Mouse (Mus musculus) forebrain, embryonic 12.5 days (tissue): ENCODE measurements around the gene Reln. TPM values are rescaled to one million over a fixed set of nuclear protein-coding genes. Genes with fewer than 3 reads are reported as not detected.

Experiments used
- ATAC-seq: fragments of 200-750 bp; cut with Nextera tagmentation; 2 replicates; pipeline ENCODE4 v1.8.0; 2017; ENCODE audit warnings: moderate TSS enrichment; ENCODE audit not compliant: low FRiP score
- H3K27ac ChIP-seq: fragments of 300-500 bp; sonication (generic); 2 replicates; pipeline ENCODE4 v1.5.1; 2016; ENCODE audit warnings: mild to moderate bottlenecking
- H3K27me3 ChIP-seq: fragments of 300-500 bp; sonication (generic); 2 replicates; pipeline ENCODE4 v1.6.1; 2016; ENCODE audit warnings: mild to moderate bottlenecking
- H3K36me3 ChIP-seq: fragments of 300-500 bp; sonication (generic); replicated peaks from 2 replicates; pipeline ENCODE4 v1.6.1; 2016; ENCODE audit warnings: mild to moderate bottlenecking
- H3K4me1 ChIP-seq: fragments of 300-500 bp; sonication (generic); 2 replicates; pipeline ENCODE4 v1.6.1; 2016
- H3K4me2 ChIP-seq: fragments of 300-500 bp; sonication (generic); 2 replicates; pipeline ENCODE4 v1.6.1; 2016; ENCODE audit warnings: mild to moderate bottlenecking, moderate library complexity
- H3K4me3 ChIP-seq: fragments of 300-500 bp; sonication (generic); replicated peaks from 2 replicates; pipeline ENCODE4 v1.5.1; 2016; ENCODE audit warnings: mild to moderate bottlenecking
- H3K9ac ChIP-seq: fragments of 300-500 bp; sonication (generic); 2 replicates; pipeline ENCODE4 v1.6.1; 2016; ENCODE audit warnings: mild to moderate bottlenecking
- H3K9me3 ChIP-seq: fragments of 300-500 bp; sonication (generic); 2 replicates; pipeline ENCODE4 v1.6.1; 2016
- WGBS: fragments of 180-500 bp; shearing (Covaris S2); methylation state at CpG from one replicate; pipeline ENCODE4 v1.1.7; 2016; 5-methylcytosine and 5-hydroxymethylcytosine counted together
- polyA plus RNA-seq: library from polyadenylated mRNA; unstranded; fragments of >200 nt; fragmentation: Nextera tagmentation; extraction: Ambion mirVana; gene quantifications from 2 replicates; pipeline ENCODE4 v1.2.1, GENCODE M21; 2016

The Reln gene
- polyA plus RNA-seq, 1 experiment from 2014 or later = 24.8 TPM

DNA sequence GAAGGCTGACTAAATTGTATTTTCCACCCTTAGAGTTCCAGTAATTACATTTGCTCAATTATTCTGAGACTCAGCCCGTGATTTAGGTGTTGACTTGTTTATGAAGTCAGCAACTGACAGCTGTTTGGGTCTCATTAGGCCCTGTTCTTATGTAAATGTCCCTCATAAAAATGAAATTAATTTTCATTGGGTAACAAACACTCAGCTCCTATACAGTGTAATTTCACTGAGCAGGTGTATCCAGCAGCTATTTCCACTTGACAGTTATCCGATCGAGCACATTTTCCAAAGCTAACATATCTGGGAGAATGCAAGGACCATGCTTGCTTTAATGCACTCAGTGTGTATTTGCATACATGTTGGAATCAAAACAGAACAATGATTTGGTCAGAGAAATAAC lies 330.0 kb downstream of the Reln start:
- H3K9ac ChIP-seq = no peak overlapping the region
- H3K4me1 ChIP-seq = no peaks in the 10 kb centered on the region
- H3K4me3 ChIP-seq = no peak overlapping the region
- no peaks in the 10 kb centered on the region for H3K36me3 ChIP-seq
- no peak for ATAC-seq
- H3K9me3 ChIP-seq = no peaks in the 10 kb centered on the region
- WGBS = 76% methylated on average over 3 of the region's 3 CpGs
- H3K27me3 ChIP-seq = no peaks in the 10 kb centered on the region
- H3K4me2 ChIP-seq = no peak overlapping the region
- no peak overlapping the region for H3K27ac ChIP-seq

DNA sequence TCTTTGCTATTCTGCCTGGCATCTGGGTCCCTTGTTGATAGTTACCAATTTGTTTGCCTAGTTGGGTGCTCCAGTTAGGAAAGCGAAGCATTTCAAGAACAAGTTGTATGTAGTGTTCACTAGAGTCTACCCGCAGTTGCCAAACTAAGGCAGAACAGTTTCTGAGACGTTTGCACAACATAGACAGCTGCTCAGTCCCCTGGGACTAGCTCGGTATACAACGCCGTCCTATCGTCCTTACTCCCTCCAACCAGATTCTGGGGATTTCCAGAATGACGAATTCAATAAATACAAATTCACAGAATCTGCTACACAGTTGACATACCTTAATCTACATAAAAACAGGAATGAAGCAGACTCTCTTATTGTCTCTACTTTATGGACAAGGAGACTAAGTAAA lies 335.4 kb downstream of the Reln start:
- Histone ChIP-seq H3K27me3 (no peaks in the 10 kb centered on the region), H3K4me3 (no peak overlapping the region), H3K9me3 (no peaks in the 10 kb centered on the region), H3K9ac (no peak overlapping the region), H3K36me3 (no peaks in the 10 kb centered on the region), H3K4me1 (no peaks in the 10 kb centered on the region), H3K4me2 (no peak overlapping the region), H3K27ac (no peak overlapping the region)
- 90% methylated on average over 8 of the region's 8 CpGs for WGBS
- ATAC-seq = no peak

DNA sequence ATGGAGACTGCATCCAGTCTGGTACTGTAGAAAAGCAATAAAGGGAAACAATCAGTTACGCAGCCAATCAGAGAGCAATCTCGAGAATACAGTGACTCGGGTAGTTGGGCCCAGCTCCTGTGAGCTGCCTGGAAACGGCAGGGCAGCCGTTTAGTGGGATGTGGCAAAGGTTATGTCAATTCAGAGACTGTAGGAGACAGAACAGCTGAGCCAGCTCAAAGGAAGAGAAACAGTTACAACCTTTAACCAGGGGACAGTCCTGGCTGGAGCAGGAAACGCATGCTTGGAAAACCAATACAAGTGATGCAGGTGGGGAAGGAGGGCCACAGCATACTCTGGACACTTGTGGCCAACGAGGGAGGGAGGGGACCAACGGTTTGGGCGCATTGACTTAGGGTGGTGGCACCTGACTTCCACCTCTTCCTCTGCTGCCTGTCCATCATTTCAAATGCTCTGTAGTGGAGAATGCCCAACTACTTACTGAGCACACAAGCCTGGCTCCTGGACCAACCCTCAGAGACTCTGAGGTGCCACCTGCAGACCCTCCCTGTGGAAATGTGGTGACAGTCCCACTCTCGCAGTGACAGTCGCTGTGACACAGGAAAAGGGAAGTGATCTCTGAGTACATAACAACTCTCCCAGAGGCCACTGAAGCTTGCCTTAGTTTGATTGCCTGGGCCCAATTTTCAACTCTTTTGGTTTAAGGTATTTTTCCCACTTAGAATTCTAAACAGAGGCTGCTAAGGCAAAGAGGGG lies 337.0 kb downstream of the Reln start:
- H3K27me3 ChIP-seq = no peaks in the 10 kb centered on the region
- H3K4me1 ChIP-seq = no peaks in the 10 kb centered on the region
- no peak for ATAC-seq
- no peak overlapping the region for H3K27ac ChIP-seq
- no peaks in the 10 kb centered on the region for H3K36me3 ChIP-seq
- no peak overlapping the region for H3K4me3 ChIP-seq
- WGBS = 74% methylated on average over 11 of the region's 11 CpGs
- no peaks in the 10 kb centered on the region for H3K9me3 ChIP-seq
- no peak overlapping the region for H3K9ac ChIP-seq
- H3K4me2 ChIP-seq = no peak overlapping the region

DNA sequence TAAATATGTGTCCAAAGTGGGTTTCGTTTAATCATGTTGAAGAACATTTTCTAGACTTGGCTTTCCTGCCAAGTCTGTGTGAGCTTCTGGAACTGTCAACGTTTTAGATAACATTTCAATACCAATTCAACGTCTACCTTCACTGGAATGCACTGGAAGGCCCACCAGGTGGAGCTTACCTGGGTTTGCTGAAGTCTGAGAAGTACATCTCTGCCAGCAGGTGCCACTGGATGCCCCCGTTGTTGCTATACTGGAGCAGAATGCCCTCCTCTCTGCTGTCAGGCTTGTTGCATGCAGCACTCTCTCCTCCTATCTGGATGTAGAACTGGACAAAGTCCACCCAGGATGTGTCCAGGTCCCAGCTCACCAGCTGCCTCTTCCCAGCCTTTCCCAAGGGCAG lies 340.6 kb downstream of the Reln start:
- Histone ChIP-seq H3K9me3 (no peaks in the 10 kb centered on the region), H3K4me3 (no peak overlapping the region), H3K27ac (no peak overlapping the region), H3K36me3 (no peaks in the 10 kb centered on the region), H3K4me2 (no peak overlapping the region), H3K9ac (no peak overlapping the region), H3K27me3 (no peaks in the 10 kb centered on the region), H3K4me1 (no peaks in the 10 kb centered on the region)
- 88% methylated on average over 4 of the region's 4 CpGs for WGBS
- no peak for ATAC-seq

DNA sequence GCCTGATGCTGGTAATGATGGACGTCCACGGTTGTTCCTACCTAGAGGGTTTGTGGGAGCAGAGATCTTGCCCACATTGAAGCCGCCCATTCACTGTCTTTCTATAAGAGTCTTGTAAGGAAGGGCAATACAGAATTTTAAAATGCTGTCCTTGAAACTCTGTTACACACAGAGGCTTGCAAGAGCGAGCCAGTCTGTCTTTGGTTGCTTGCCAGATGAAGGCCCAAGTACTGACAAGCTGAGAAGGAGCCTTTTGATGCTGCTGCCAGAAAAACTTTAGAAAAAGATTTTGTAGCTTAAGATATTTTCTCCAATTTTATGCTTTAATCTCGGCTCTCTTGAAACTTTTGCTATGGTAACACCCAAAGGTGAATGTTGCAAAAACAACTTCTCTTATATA lies 356.8 kb downstream of the Reln start:
- whole genome bisulfite sequencing = 89% methylated on average over 5 of the region's 5 CpGs
- no peak for ATAC-seq
- no peaks in the 10 kb centered on the region for H3K4me1 ChIP-seq
- H3K27me3 ChIP-seq = no peaks in the 10 kb centered on the region
- H3K9me3 ChIP-seq = peaks cover 9% of the 10 kb centered on the region; the same call in 1 of the 2 replicates
- no peak overlapping the region for H3K4me2 ChIP-seq
- H3K27ac ChIP-seq = no peak overlapping the region
- H3K4me3 ChIP-seq = no peak overlapping the region
- no peaks in the 10 kb centered on the region for H3K36me3 ChIP-seq
- H3K9ac ChIP-seq = no peak overlapping the region

DNA sequence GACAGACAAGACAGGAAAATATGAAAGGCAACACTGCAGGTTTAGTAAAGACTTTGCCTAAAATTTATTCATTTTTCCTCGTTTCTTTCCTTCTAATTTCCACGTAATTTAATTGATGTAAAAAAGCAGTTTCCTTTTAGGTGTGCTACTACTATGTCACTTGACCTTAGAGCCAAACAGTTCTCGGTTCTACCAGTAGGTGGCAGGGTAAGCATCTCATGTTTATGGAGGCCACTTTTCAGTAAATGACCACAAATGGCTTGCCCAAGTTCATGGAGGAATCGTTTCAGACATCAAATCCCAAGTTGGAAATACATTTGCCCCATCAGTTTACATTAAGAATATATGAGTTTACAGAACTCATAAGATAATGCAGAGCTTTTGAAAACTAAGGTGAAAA lies 358.2 kb downstream of the Reln start:
- Histone ChIP-seq H3K4me1 (no peaks in the 10 kb centered on the region), H3K27me3 (no peaks in the 10 kb centered on the region), H3K36me3 (no peaks in the 10 kb centered on the region), H3K4me2 (no peak overlapping the region), H3K9ac (no peak overlapping the region), H3K27ac (no peak overlapping the region), H3K4me3 (no peak overlapping the region), H3K9me3 (peaks cover 9% of the 10 kb centered on the region; the same call in 1 of the 2 replicates)
- ATAC-seq = no peak
- 56% methylated on average over 4 of the region's 4 CpGs for WGBS

DNA sequence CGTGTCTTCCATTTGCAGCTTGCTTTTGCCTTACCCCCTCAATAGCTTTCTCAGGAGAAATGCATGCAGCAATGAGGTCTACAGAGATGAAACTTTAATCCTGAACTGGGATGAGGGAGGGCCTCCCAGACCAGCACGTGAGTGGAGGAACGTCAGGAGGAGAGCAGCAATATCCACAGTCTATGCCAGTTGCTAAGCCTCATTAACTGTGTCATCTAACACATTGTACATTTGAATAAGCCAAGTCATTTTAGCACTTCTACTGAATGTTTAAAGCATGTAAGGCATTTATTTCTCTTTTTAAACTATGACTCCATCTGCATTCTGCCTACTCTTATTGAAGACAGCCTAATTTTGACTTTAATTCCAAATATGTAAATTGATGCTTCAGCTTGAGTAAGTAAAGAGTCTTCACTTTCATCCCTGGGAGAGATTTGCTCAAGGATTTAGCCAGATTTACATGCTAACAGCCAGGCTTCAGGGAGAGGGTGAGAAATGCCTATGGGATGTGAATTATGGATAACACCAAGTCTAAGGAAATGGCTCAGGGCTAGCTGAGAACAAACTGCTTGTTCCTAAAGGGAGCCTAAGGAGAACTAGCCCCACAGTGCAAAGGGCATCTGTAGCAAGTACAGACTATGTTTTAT lies 361.4 kb downstream of the Reln start:
- H3K27me3 ChIP-seq = no peaks in the 10 kb centered on the region
- H3K9ac ChIP-seq = no peak overlapping the region
- WGBS = 74% methylated on average over 3 of the region's 3 CpGs
- no peak overlapping the region for H3K4me3 ChIP-seq
- H3K4me2 ChIP-seq = no peak overlapping the region
- H3K9me3 ChIP-seq = no peaks in the 10 kb centered on the region
- H3K4me1 ChIP-seq = no peaks in the 10 kb centered on the region
- no peak overlapping the region for H3K27ac ChIP-seq
- ATAC-seq = no peak
- no peaks in the 10 kb centered on the region for H3K36me3 ChIP-seq

DNA sequence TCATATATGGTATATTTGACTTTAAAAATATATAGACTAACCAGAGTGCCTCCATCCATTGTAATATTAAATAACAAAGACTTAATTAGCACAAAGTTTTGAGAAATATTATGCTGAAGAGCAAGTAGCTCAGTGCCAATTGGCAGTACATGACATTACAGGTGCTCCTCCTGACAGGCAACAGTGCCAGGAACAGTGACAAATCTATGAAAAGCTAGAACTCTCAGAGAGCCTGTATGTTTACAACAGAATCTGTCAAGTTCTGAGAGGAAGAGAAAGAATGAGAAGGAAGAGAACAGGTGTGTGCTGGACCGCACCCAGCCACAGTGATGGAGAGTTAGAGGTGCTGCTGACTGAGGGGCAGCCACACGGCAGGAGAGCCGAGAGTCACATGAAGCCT lies 363.3 kb downstream of the Reln start:
- Histone ChIP-seq H3K4me3 (no peak overlapping the region), H3K27ac (no peak overlapping the region), H3K9ac (no peak overlapping the region), H3K9me3 (no peaks in the 10 kb centered on the region), H3K4me2 (no peak overlapping the region), H3K4me1 (no peaks in the 10 kb centered on the region), H3K27me3 (no peaks in the 10 kb centered on the region), H3K36me3 (no peaks in the 10 kb centered on the region)
- WGBS = 96% methylated on average over 3 of the region's 3 CpGs
- ATAC-seq = no peak

DNA sequence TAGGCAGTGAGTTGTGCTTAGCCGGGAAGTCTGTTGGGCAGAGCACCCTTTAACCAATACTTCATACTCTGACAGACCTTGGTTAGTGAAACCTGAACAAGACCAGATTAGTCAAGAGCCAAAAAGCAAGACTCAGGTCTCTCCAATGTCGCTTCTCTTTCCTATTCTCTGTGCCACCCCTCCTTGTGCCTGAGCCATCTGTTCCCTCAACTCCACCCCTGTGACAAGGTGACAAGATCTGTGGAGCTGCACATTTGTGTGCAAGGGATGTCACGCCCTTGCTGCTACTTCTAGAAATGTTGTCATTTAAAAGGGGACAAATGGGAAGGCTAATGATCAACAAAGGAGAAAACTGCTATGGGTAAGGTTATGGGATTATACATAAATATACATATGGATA lies 364.0 kb downstream of the Reln start:
- H3K27me3 ChIP-seq = no peaks in the 10 kb centered on the region
- WGBS = 81% methylated on average over 3 of the region's 3 CpGs
- no peaks in the 10 kb centered on the region for H3K36me3 ChIP-seq
- no peaks in the 10 kb centered on the region for H3K4me1 ChIP-seq
- ATAC-seq = no peak
- H3K4me3 ChIP-seq = no peak overlapping the region
- H3K4me2 ChIP-seq = no peak overlapping the region
- H3K9ac ChIP-seq = no peak overlapping the region
- H3K27ac ChIP-seq = no peak overlapping the region
- H3K9me3 ChIP-seq = no peaks in the 10 kb centered on the region

DNA sequence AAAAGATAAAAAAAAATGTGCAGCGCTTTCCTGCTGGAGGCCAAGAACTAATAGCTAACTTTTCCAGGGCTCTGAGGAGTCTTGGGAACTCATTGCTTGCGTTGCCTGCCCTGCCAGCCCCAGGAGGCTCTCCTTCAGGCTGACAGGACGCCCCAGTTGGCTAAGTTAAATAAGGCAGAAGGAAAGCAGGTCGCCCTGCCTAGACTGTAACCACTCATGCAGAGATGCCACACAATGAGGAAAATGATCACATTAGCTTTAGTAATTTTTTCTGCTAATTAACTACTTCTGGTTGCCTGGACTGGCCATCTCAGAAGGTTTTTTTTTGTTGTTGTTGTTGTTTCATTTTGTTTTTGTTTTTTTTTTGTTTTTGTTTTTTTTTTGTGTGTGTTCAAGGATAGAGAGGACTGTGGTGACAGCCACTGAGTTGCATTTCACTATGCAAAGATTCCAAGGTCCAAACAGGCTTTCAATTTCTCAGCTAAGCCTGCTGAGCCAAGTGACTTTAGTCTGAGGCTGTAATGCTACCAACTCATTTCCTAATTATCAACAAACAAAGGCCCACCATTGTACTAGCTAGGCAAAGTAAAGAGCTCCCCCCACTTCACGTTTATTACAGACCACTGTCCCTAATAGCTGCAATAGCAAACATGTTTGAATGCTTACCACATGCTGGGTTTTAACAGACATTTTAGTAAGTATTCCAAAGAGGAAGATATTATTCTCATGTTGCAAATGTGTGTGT lies 371.1 kb downstream of the Reln start:
- Histone ChIP-seq H3K4me3 (no peak overlapping the region), H3K36me3 (no peaks in the 10 kb centered on the region), H3K4me1 (no peaks in the 10 kb centered on the region), H3K27ac (no peak overlapping the region), H3K9me3 (no peaks in the 10 kb centered on the region), H3K9ac (no peak overlapping the region), H3K4me2 (no peak overlapping the region), H3K27me3 (peaks cover 14% of the 10 kb centered on the region)
- 16% methylated on average over 5 of the region's 5 CpGs for WGBS
- ATAC-seq = peak; percentile 57; the same call in 1 of the 2 replicates

DNA sequence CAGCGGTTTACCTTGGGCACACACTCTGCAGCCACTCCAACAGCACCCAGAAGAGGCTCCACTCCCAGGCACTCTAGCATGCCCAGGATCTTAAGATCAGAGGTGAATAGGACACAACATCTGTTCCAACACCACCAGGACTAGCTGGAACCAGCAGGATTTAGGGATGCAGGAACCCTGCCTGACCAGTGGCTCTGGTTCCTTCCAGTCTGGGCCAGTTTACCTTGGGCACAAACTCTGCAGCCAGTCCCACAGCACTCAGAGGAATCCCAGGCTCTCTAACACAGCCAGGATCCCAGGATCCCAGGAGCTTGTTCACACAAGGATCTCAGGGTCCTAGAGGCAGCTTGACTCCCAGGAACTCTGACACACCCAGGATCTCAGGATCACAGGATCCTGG lies 382.7 kb downstream of the Reln start:
- H3K4me3 ChIP-seq = no peak overlapping the region
- no peaks in the 10 kb centered on the region for H3K36me3 ChIP-seq
- H3K27ac ChIP-seq = no peak overlapping the region
- H3K9ac ChIP-seq = no peak overlapping the region
- no peaks in the 10 kb centered on the region for H3K27me3 ChIP-seq
- no peak for ATAC-seq
- no peak overlapping the region for H3K4me2 ChIP-seq
- 94% methylated on average over 1 of the region's 1 CpGs for WGBS
- no peaks in the 10 kb centered on the region for H3K9me3 ChIP-seq
- no peaks in the 10 kb centered on the region for H3K4me1 ChIP-seq

DNA sequence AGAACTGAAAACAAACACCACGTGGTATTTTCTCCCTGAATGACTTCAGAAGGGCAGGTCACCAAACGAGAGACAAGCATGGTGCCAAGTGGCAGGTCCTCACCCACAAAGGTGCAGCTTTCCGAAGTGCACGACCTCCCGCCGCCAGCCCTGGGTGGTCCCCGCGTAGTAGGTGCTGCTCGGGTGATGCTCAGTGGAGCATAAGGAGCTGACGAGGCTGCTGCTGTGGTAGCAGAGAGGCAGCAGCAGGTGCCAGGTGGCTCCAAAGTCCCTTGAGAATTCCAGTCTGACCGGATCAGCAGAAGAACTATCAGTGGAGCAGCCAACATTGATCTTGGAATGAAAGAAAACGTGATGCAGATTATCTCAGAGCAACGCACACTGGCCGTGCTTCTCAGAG lies 384.4 kb downstream of the Reln start:
- Histone ChIP-seq H3K27me3 (no peaks in the 10 kb centered on the region), H3K4me2 (no peak overlapping the region), H3K9me3 (no peaks in the 10 kb centered on the region), H3K9ac (no peak overlapping the region), H3K36me3 (no peaks in the 10 kb centered on the region), H3K4me1 (no peaks in the 10 kb centered on the region), H3K27ac (no peak overlapping the region), H3K4me3 (no peak overlapping the region)
- WGBS = 70% methylated on average over 14 of the region's 14 CpGs
- ATAC-seq = no peak
